Mouse (Mus musculus) MN1 (cell line): ENCODE measurements around the gene Herc4.
"Not testable (repeated sequence)": the region's sequence is repeated elsewhere in the genome, so short reads cannot be mapped to it uniquely, and the experiment has no call there.

ENCODE experiments used
- DNase-seq: peaks from one replicate; pipeline ENCODE4 v3.0.0-alpha.2; 2016; ENCODE audit warnings: low spot score

Herc4 gene

GRCm38 (mm10) chr10:63351099-63351498 lies 107.5 kb downstream of the Herc4 start:
- DNase-seq: not testable (repeated sequence)

- DNase-seq: no peak
These were observed 108.5 kb downstream of the Herc4 start for GRCm38 (mm10) chr10:63352111-63352510.

DNA sequence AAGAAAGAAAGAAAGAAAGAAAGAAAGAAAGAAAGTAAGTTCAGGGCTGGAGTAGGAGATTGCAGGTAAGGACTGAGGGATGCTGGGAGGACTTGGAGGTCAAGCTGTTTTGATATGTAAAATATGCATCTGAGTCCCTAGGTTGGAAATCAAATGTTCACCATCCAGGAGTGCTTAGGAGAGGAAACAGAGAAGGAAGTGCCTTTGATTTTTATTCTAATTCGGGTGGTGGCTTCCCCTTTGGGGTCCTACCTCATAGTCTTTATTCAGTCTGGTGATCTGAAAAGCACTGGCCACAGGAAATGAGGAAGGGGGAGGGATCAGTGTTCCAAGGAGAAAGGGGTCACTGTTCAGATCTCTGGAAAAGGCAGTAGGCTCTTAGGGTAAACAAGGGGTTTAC lies 116.9 kb downstream of the Herc4 start:
- no peak for DNase-seq

DNA sequence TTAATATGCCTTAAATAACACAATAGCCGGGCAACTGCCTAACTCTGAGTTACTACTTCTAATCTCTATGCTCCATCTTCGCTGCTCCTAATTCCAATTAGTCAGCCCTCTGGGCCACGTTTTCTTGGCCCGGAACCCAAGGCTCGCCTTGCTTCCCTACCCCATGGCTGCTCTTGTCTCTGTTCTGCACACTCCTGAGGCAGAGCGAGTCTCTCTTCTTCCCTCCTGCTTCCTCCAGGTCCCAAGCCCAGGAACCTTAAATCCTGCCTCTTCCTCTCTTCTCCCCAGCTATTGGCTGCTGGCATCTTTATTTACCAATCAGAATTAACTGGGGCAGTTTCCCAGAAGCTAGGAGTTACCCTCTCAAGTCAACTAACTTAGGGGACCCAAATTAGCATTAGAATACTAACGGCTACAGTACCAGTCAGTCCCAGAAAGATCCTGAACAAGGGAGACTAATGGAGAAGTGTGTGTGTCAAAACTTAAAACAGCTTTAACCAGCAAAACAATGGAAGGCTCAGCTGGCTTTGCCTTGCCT lies 122.4 kb downstream of the Herc4 start:
- DNase-seq: no peak

- no peak for DNase-seq
These were observed 123.8 kb downstream of the Herc4 start for GRCm38 (mm10) chr10:63367386-63367785.
